Mouse (Mus musculus): ENCODE results near the gene Snx30.

DNA sequence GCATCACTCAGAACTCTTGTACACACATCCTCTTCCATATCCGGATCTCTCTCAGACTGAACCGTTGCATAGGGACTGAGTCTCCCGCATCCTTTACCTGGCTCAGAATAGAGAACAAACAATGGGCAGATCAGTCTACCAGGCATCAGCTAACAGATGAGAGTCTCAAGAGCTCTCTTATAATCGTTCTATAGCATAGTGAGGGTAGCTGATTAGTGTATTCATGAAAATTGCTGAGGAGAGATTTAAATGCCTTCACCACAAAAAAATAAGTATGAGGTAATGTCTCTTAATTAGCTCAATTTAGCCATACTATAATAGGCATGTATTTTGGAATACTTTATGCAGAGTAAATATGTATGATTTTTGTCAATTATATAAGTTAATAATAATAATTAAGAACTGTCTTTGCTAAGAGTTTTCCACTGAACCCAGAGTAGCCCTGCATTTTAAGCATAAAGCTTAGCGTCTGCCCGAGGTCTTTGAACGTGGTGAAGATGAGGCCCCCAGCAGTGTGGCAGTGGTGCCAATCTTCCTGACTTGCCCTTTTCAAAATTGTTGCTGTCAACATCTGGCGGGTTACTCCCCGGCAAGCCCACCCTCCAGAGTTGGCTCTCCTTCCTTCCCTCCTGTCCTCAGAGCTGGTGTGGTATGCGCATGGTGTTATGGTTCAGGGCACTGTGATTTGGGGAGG, 86.2 kb downstream of the Snx30 start:
- no peak for TF ChIP-seq TAL1 (IDR thresholded peaks at IDR 0.05; ENCODE audit: low read length)
- no peak for TF ChIP-seq GATA1 (IDR thresholded peaks at IDR 0.05; ENCODE audit: low read length)

All from erythroblast, embryonic 14.5 days (primary cell).